23 mouse cellular contexts compared by ENCODE assay signal in genomic region chr1:182061203-182061602, GRCm38 (mm10).
"Had no signal": no experiment of that assay in that cellular context is flagged by ENCODE, and none has a peak within 500 bp of the region (broad histone marks: within the 10 kb centered on the region; RNA-seq: fewer than 3 reads in every experiment).

No protein-coding gene starts in this region.

- ATAC-seq: lung, postnatal 0 days; midbrain, embryonic 13.5 days; midbrain, embryonic 15.5 days had no signal

- H3K4me1 ChIP-seq: liver, embryonic 15.5 days; lung, embryonic 15.5 days; stomach, embryonic 15.5 days had no signal

- H3K27me3 ChIP-seq: liver, embryonic 15.5 days; midbrain, embryonic 13.5 days; midbrain, embryonic 15.5 days; neural tube, embryonic 13.5 days; neural tube, embryonic 15.5 days; stomach, embryonic 15.5 days had no signal

- DNase-seq: liver, postnatal 0 days; lung, adult 2 months; lung, postnatal 14 days; lung, postnatal 36 days; retina, postnatal 1 day; right cerebral cortex, adult 18-20 months; right cerebral cortex, postnatal 25 days; right cerebral cortex, postnatal 4 days; spleen, adult 18-20 months; thymus, adult 18-20 months; thymus, postnatal 14 days; thymus, postnatal 36 days had no signal

- H3K9ac ChIP-seq: liver, embryonic 15.5 days; liver, postnatal 0 days; lung, embryonic 15.5 days; midbrain, embryonic 13.5 days; midbrain, embryonic 15.5 days; neural tube, embryonic 13.5 days; neural tube, embryonic 15.5 days; stomach, embryonic 15.5 days had no signal

- H3K4me2 ChIP-seq: liver, embryonic 15.5 days; lung, embryonic 15.5 days; midbrain, embryonic 11.5 days; midbrain, embryonic 13.5 days; midbrain, embryonic 15.5 days; neural tube, embryonic 13.5 days; neural tube, embryonic 15.5 days; stomach, embryonic 15.5 days had no signal

- H3K9me3 ChIP-seq: liver, embryonic 15.5 days; lung, embryonic 15.5 days; midbrain, embryonic 13.5 days; midbrain, embryonic 15.5 days; neural tube, embryonic 13.5 days; neural tube, embryonic 15.5 days; stomach, embryonic 15.5 days had no signal

- H3K4me3 ChIP-seq: liver, embryonic 15.5 days; lung, embryonic 15.5 days; megakaryocyte, embryonic 14.5 days; midbrain, embryonic 13.5 days; midbrain, embryonic 15.5 days; neural tube, embryonic 13.5 days; neural tube, embryonic 15.5 days; stomach, embryonic 15.5 days had no signal

- H3K27ac ChIP-seq: liver, embryonic 15.5 days; lung, embryonic 15.5 days; macrophage; midbrain, embryonic 13.5 days; midbrain, embryonic 15.5 days; neural tube, embryonic 13.5 days; neural tube, embryonic 15.5 days; stomach, embryonic 15.5 days had no signal

- H3K36me3 ChIP-seq: liver, embryonic 15.5 days; lung, embryonic 15.5 days; midbrain, embryonic 13.5 days; midbrain, embryonic 15.5 days; neural tube, embryonic 13.5 days; neural tube, embryonic 15.5 days; stomach, embryonic 15.5 days had no signal
